Mouse (Mus musculus) pancreas, adult 10 weeks (tissue): Measurements from ENCODE around the gene Arl15. TPM values are rescaled to one million over a fixed set of nuclear protein-coding genes. Genes with fewer than 3 reads are reported as not detected.

Experiments used
- polyA plus RNA-seq: library from polyadenylated mRNA; stranded (reverse); fragments of 350-450 nt; fragmentation: Illumina TruSeq; extraction: RNeasy Lipid Tissue Mini Kit (QIAGEN cat#74804); gene quantifications from one replicate; pipeline ENCODE4 v1.2.3, GENCODE M21; 2015; ENCODE audit warnings: low read depth, low replicate concordance; ENCODE audit not compliant: insufficient read depth

Gene Arl15
- 3.0 TPM for polyA plus RNA-seq

GRCm38 (mm10) chr13:113794039-113794704 is at the start of gene Arl15:
Gene Arl15, plus strand, starts transcription at chr13:113794505.

Other genes with a start within 250 kb of the Arl15 start
- gene Snx18, start 175.9 kb upstream of the Arl15 start, polyA plus RNA-seq: 7.0 TPM
- not detected for gene Hspb3, start 130.8 kb upstream of the Arl15 start, polyA plus RNA-seq